Mouse (Mus musculus): ENCODE data around the gene Sp6. TPM values are rescaled to one million over a fixed set of nuclear protein-coding genes. Genes with fewer than 3 reads are reported as not detected.
A peak's percentile ranks its signal among the peaks of the same experiment; 100 is the strongest.

Sp6 gene
- total and polyA plus RNA-seq, 3 experiments = 0.11 to 0.21 (median 0.21) TPM

GRCm38 (mm10) chr11:96978401-96979246 is 34.6 kb upstream of the Sp6 start:
- Histone ChIP-seq H3K27me3 (ENCODE audit: control insufficient read depth, insufficient read depth, low read length) (no peaks in the 10 kb centered on the region), H3K79me2 (replicated peaks; ENCODE audit: control insufficient read depth, insufficient read depth, low read length) (peaks cover 2% of the 10 kb centered on the region; the same call in 1 of the 2 replicates), H3K9ac (ENCODE audit: low read depth, low read length) (peak overlapping the region; percentile 90), H3K27ac (peak overlapping the region; percentile 97), H3K4me1 (ENCODE audit: control insufficient read depth, insufficient read depth, low read length) (peaks cover 14% of the 10 kb centered on the region), H3K36me3 (ENCODE audit: control insufficient read depth, insufficient read depth, low read length) (0 out of 2 replicates have a peak, but pooled peaks cover 2% of the 10 kb centered on the region), H3K4me3 (peak overlapping the region; percentile 93)
- 23% methylated on average over 17 of the region's 17 CpGs for WGBS
- TF ChIP-seq POLR2A (IDR thresholded peaks at IDR 0.05; ENCODE audit: insufficient read depth, low read depth, low read length) (no peak), EP300 (IDR thresholded peaks at IDR 0.05; ENCODE audit: insufficient read depth, low read depth, low read length) (no peak), CTCF (IDR thresholded peaks at IDR 0.05) (no peak)
- intact Hi-C loops (cut with DNase I) = loop anchor here (5.0 kb wide), 1 partner anchor 209 kb away; the partner anchor contains the start of gene Kpnb1
- DNase-seq = no peak

DNA sequence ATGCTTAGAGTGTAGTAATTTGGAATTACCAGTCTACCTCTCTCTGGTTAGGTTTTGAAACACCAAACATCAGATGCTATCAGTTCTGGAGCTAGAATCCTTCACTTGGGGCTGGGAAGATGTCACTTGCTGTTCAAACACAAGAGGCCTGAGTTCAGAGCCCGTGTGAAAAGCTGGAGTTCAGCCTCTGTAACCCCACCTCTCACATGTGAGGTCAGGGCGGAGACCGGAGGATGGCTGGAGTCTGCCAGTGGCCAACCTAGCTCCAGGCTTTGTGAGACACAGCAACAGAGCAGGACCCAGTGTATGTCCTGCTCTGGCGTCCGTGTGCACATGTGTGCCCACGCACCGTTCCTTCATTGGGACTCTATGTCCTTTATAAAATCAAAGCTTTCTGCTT is 33.9 kb upstream of the Sp6 start:
- no peak overlapping the region for H3K27ac ChIP-seq
- peaks cover 2% of the 10 kb centered on the region; the same call in 1 of the 2 replicates for H3K79me2 ChIP-seq (replicated peaks; ENCODE audit: control insufficient read depth, insufficient read depth, low read length)
- 88% methylated on average over 7 of the region's 7 CpGs for WGBS
- 0 out of 2 replicates have a peak, but pooled peaks cover 2% of the 10 kb centered on the region for H3K36me3 ChIP-seq (ENCODE audit: control insufficient read depth, insufficient read depth, low read length)
- no peak for DNase-seq
- TF ChIP-seq POLR2A (IDR thresholded peaks at IDR 0.05; ENCODE audit: insufficient read depth, low read depth, low read length) (no peak), CTCF (IDR thresholded peaks at IDR 0.05) (no peak), EP300 (IDR thresholded peaks at IDR 0.05; ENCODE audit: insufficient read depth, low read depth, low read length) (no peak)
- no peaks in the 10 kb centered on the region for H3K27me3 ChIP-seq (ENCODE audit: control insufficient read depth, insufficient read depth, low read length)
- no peak overlapping the region for H3K9ac ChIP-seq (ENCODE audit: low read depth, low read length)
- intact Hi-C loops (cut with DNase I) = loop anchor here (5.0 kb wide), 1 partner anchor 208 kb away; the partner anchor contains the start of gene Kpnb1
- H3K4me1 ChIP-seq (ENCODE audit: control insufficient read depth, insufficient read depth, low read length) = peaks cover 14% of the 10 kb centered on the region
- no peak overlapping the region for H3K4me3 ChIP-seq

DNA sequence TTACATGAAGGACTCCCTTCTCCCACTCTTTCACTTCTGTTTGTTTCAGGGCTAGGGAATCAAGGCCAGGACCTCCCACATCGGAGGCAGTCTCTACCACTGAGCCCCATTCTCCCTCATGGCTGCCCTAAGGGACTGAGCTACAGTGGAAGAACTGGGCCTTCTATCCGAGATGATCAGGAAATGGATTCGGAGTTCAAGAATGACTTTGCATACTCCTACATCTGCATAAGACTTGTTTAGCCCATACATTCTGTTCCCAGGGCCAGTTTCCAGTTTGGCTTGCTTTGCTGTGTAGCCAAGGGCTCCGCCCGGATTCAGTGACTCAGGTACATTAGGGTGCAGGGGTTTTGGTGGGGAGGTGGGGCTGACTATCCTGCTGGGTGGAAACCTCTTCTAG is 33.2 kb upstream of the Sp6 start:
- Histone ChIP-seq H3K9ac (ENCODE audit: low read depth, low read length) (no peak overlapping the region), H3K4me3 (no peak overlapping the region), H3K27me3 (ENCODE audit: control insufficient read depth, insufficient read depth, low read length) (no peaks in the 10 kb centered on the region), H3K4me1 (ENCODE audit: control insufficient read depth, insufficient read depth, low read length) (peaks cover 14% of the 10 kb centered on the region), H3K79me2 (replicated peaks; ENCODE audit: control insufficient read depth, insufficient read depth, low read length) (peaks cover 2% of the 10 kb centered on the region; the same call in 1 of the 2 replicates), H3K27ac (no peak overlapping the region), H3K36me3 (ENCODE audit: control insufficient read depth, insufficient read depth, low read length) (0 out of 2 replicates have a peak, but pooled peaks cover 2% of the 10 kb centered on the region)
- DNase-seq = no peak
- 70% methylated on average over 5 of the region's 5 CpGs for WGBS
- intact Hi-C loops (cut with DNase I) = loop anchor here (5.0 kb wide), 1 partner anchor 63 kb away; the partner anchor contains the start of gene Cdk5rap3
- TF ChIP-seq POLR2A (IDR thresholded peaks at IDR 0.05; ENCODE audit: insufficient read depth, low read depth, low read length) (no peak), EP300 (IDR thresholded peaks at IDR 0.05; ENCODE audit: insufficient read depth, low read depth, low read length) (no peak)

DNA sequence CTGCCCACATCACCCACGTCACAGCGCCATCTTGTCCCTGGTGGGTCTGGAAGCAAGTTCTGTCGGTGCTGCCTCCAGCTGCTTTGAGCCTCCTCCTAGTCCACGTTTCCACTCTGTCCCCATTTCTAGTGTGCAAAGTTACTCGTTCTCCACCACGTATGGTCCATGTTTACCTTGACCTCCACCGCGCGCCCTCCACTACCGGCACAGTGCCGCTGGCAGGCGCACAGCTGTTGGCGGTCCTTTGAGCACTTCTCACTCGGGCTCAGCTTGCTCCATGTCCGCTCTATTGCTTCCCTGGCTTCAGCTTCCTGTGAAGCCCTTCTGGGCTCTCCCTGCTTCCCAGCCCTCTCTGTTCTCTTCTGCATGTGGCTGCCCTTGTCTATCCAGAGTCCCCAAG is 31.7 kb upstream of the Sp6 start:
- Histone ChIP-seq H3K4me3 (no peak overlapping the region), H3K27me3 (ENCODE audit: control insufficient read depth, insufficient read depth, low read length) (no peaks in the 10 kb centered on the region), H3K79me2 (replicated peaks; ENCODE audit: control insufficient read depth, insufficient read depth, low read length) (no peaks in the 10 kb centered on the region), H3K36me3 (ENCODE audit: control insufficient read depth, insufficient read depth, low read length) (no peaks in the 10 kb centered on the region), H3K4me1 (ENCODE audit: control insufficient read depth, insufficient read depth, low read length) (peaks cover 5% of the 10 kb centered on the region), H3K9ac (ENCODE audit: low read depth, low read length) (no peak overlapping the region), H3K27ac (no peak overlapping the region)
- intact Hi-C loops (cut with DNase I) = loop anchor here (5.0 kb wide), 1 partner anchor 64 kb away; the partner anchor contains the start of gene Cdk5rap3
- WGBS = 72% methylated on average over 15 of the region's 15 CpGs
- no peak for DNase-seq
- TF ChIP-seq POLR2A (IDR thresholded peaks at IDR 0.05; ENCODE audit: insufficient read depth, low read depth, low read length) (no peak), EP300 (IDR thresholded peaks at IDR 0.05; ENCODE audit: insufficient read depth, low read depth, low read length) (no peak), CTCF (IDR thresholded peaks at IDR 0.05) (no peak)

GRCm38 (mm10) chr11:96982355-96982754 is 30.8 kb upstream of the Sp6 start:
- Histone ChIP-seq H3K27me3 (ENCODE audit: control insufficient read depth, insufficient read depth, low read length) (no peaks in the 10 kb centered on the region), H3K79me2 (replicated peaks; ENCODE audit: control insufficient read depth, insufficient read depth, low read length) (no peaks in the 10 kb centered on the region), H3K4me3 (no peak overlapping the region), H3K4me1 (ENCODE audit: control insufficient read depth, insufficient read depth, low read length) (peaks cover 5% of the 10 kb centered on the region), H3K36me3 (ENCODE audit: control insufficient read depth, insufficient read depth, low read length) (no peaks in the 10 kb centered on the region), H3K9ac (ENCODE audit: low read depth, low read length) (no peak overlapping the region), H3K27ac (no peak overlapping the region)
- peak; percentile 98 for TF ChIP-seq CTCF (IDR thresholded peaks at IDR 0.05)
- peak; percentile 72; the same call in 1 of the 2 replicates for TF ChIP-seq EP300 (IDR thresholded peaks at IDR 0.05; ENCODE audit: insufficient read depth, low read depth, low read length)
- no peak for TF ChIP-seq POLR2A (IDR thresholded peaks at IDR 0.05; ENCODE audit: insufficient read depth, low read depth, low read length)
- intact Hi-C loops (cut with DNase I) = loop anchor here (1.0 to 5.0 kb wide), 3 partner anchors 40 to 65 kb away; partner anchors contain the start of gene Cdk5rap3
- peak; percentile 80 for DNase-seq
- 5% methylated on average over 7 of the region's 7 CpGs for WGBS

All from heart, adult 2 months (tissue).